Mouse (Mus musculus): Measurements from ENCODE around the gene Krt17.

- no peak for TF ChIP-seq EP300 (IDR thresholded peaks at IDR 0.05; ENCODE audit: low read depth)
- TF ChIP-seq CTCF (IDR thresholded peaks at IDR 0.05; ENCODE audit: low read depth) = peak; percentile 90
These were observed 39.5 kb upstream of the Krt17 start for GRCm38 (mm10) chr11:100300293-100300692.

Measured in heart, postnatal 0 days (tissue).